Mouse (Mus musculus) erythroblast, embryonic 14.5 days (primary cell): ENCODE data around the gene Mtcl1. TPM values are rescaled to one million over a fixed set of nuclear protein-coding genes. Genes with fewer than 3 reads are reported as not detected.

Experiments
- H3K27me3 ChIP-seq: 2 replicates; pipeline ENCODE4 v1.6.1; 2012; ENCODE audit warnings: inconsistent platforms; ENCODE audit not compliant: control insufficient read depth
- H3K36me3 ChIP-seq: 2 replicates; pipeline ENCODE4 v1.6.1; 2012; ENCODE audit warnings: mild to moderate bottlenecking, inconsistent platforms; ENCODE audit not compliant: control insufficient read depth
- H3K4me1 ChIP-seq: 2 replicates; pipeline ENCODE4 v1.6.1; 2012; ENCODE audit warnings: inconsistent platforms; ENCODE audit not compliant: control insufficient read depth
- H3K4me3 ChIP-seq: replicated peaks from 2 replicates; pipeline ENCODE3; 2012; ENCODE audit warnings: moderate library complexity, mild to moderate bottlenecking, inconsistent platforms
- H3K9me3 ChIP-seq: 2 replicates; pipeline ENCODE4 v1.6.1; 2012; ENCODE audit warnings: low read length, inconsistent platforms, mixed read lengths; ENCODE audit not compliant: control insufficient read depth
- GATA1 ChIP-seq: IDR thresholded peaks from 2 replicates; pipeline ENCODE4 v1.6.1; 2012; ENCODE audit warnings: low read length, inconsistent platforms, mixed read lengths
- TAL1 ChIP-seq: IDR thresholded peaks from 3 replicates; pipeline ENCODE4 v1.6.1; 2012; ENCODE audit warnings: low read length, inconsistent platforms, mixed read lengths
- polyA plus RNA-seq: library from polyadenylated mRNA; stranded (reverse); fragments of >175 nt; gene quantifications from 2 replicates; pipeline ENCODE4 v1.2.3, GENCODE M21; 2012

Mtcl1 gene
- polyA plus RNA-seq, 1 experiment, result not detected

DNA sequence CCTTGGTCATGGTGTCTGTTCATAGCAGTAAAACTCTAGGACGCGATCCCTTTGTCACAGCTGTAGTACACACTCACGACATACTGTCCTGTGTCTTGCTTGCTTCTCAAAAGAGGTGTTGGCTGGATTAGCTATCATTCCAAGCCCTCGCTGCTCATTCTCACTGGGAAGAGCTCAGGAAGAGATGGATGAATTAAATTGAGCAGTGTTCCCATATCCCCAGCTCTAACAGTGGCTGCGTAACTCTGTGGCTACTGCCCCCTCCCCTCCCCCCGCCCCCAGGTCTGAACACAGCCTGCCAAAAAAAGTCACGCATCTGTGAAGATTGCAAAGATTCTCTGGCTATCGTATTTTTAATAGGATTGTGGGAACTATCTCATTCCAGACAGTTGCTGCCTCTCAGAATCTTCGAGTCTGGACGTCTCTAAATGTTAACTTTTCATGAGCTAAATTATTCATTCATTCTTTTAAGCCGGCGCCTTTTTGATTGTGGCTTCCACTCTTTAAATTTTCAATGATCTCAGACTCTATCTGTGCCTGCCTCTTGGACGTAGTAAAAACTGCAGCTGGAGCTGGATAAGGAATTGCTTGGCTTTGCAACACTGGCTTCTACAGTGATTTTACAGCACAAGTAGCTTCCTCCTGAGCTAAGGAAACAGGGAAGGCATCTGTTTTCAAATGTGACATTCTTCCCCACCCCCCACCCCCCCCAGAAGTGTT, 134.8 kb downstream of the Mtcl1 start:
- Histone ChIP-seq H3K9me3 (no peaks in the 10 kb centered on the region), H3K4me1 (no peaks in the 10 kb centered on the region), H3K36me3 (no peaks in the 10 kb centered on the region), H3K4me3 (no peak overlapping the region), H3K27me3 (no peaks in the 10 kb centered on the region)
- TF ChIP-seq GATA1 (no peak), TAL1 (no peak)

GRCm38 (mm10) chr17:66301906-66302305, 147.6 kb downstream of the Mtcl1 start:
- Histone ChIP-seq H3K4me1 (no peaks in the 10 kb centered on the region), H3K4me3 (no peak overlapping the region), H3K36me3 (no peaks in the 10 kb centered on the region)

DNA sequence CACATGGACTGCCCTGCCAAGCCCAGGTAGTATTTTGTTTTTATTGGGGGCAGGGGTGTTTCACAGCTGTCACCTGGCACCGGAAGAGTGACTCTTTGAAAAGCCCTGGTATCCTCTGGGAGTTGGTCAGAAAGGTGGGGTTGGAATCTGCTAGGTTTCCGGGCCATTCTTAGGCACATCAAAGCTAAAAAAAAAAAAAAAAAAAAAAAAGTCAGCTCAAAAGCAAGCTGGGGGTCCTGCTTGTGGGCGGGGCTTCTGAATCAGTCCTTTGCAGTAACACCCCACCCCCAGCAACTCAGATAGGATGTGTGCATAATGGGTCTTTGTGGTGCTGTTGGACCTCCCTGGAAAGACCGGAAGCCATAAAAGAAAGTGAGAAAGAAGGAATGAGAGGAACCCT, 148.3 kb downstream of the Mtcl1 start:
- TF ChIP-seq TAL1 (no peak), GATA1 (no peak)
- H3K36me3 ChIP-seq, result no peaks in the 10 kb centered on the region

More at GRCm38 (mm10) chr17:66301906-66302305, 147.6 kb downstream of the Mtcl1 start:
- no peaks in the 10 kb centered on the region for H3K27me3 ChIP-seq
- TF ChIP-seq GATA1 (no peak), TAL1 (no peak)
- no peaks in the 10 kb centered on the region for H3K9me3 ChIP-seq

DNA sequence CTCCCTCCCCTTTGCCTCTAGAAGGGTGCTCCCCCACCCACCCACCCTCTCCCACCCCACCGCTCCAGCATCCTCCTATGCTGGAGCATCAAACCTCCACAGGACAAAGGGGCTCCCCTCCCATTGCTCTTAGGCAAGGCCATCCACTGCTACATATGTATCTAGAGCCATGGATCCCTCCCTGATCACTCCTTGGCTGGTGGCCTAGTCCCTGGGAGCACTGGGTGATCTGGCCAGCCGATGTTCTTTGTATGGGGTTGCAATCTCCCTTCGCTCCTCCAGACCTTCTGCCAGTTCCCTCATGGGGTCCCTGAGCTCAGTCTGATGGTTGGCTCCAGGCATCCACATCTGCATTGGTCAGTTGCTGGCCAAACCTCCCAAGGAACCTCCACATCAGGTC, 151.8 kb downstream of the Mtcl1 start:
- Histone ChIP-seq H3K4me3 (no peak overlapping the region), H3K9me3 (peaks cover 16% of the 10 kb centered on the region), H3K36me3 (no peaks in the 10 kb centered on the region), H3K4me1 (no peaks in the 10 kb centered on the region), H3K27me3 (no peaks in the 10 kb centered on the region)
- TF ChIP-seq TAL1 (no peak), GATA1 (no peak)

More for the DNA sequence above, 148.3 kb downstream of the Mtcl1 start:
- Histone ChIP-seq H3K9me3 (no peaks in the 10 kb centered on the region), H3K27me3 (no peaks in the 10 kb centered on the region), H3K4me1 (no peaks in the 10 kb centered on the region), H3K4me3 (no peak overlapping the region)

- H3K27me3 ChIP-seq, result no peaks in the 10 kb centered on the region
- H3K36me3 ChIP-seq, result no peaks in the 10 kb centered on the region
- no peak overlapping the region for H3K4me3 ChIP-seq
- H3K9me3 ChIP-seq, result peaks cover 29% of the 10 kb centered on the region
- no peaks in the 10 kb centered on the region for H3K4me1 ChIP-seq
- TF ChIP-seq TAL1, result no peak
- no peak for TF ChIP-seq GATA1
Observed at GRCm38 (mm10) chr17:66293581-66293980, 156.0 kb downstream of the Mtcl1 start.

DNA sequence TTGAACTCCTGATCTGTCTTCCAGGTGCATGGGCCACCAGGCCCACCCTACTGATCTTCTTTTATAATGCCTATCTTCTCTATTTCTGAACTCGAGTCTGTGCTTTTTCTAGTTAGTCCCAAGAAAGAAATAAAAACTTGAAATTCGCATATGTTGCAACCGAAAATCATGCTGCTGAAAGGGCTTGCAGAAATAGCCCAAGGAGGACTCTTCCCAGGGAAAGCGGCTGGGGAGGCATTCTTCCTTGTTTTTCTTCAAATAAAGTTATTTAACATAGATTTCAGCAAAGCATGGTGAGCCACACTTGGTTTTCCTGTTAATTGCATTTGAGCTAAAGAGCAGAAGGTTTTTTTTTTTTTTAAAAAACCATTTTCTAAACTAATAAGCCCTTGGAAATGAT, 159.7 kb downstream of the Mtcl1 start:
- Histone ChIP-seq H3K27me3 (no peaks in the 10 kb centered on the region), H3K9me3 (peaks cover 27% of the 10 kb centered on the region), H3K4me3 (no peak overlapping the region), H3K4me1 (no peaks in the 10 kb centered on the region), H3K36me3 (no peaks in the 10 kb centered on the region)
- TF ChIP-seq TAL1 (no peak), GATA1 (no peak)

Other genes with a start within 250 kb of the Mtcl1 start
- gene Rab12, start 70.0 kb upstream of the Mtcl1 start, polyA plus RNA-seq, result 0.09 and 0.53 TPM in 2 replicates
- not detected in 2 replicates for gene Themis3, start 144.9 kb upstream of the Mtcl1 start, polyA plus RNA-seq